Mouse (Mus musculus) neural tube, embryonic 11.5 days (tissue): ENCODE results near the gene Hoxc6. TPM values are rescaled to one million over a fixed set of nuclear protein-coding genes. Genes with fewer than 3 reads are reported as not detected.

Experiments
- ATAC-seq: fragments of 200-750 bp; cut with Nextera tagmentation; 2 replicates; pipeline ENCODE4 v1.8.0; 2017; ENCODE audit warnings: moderate number of reproducible peaks, mild to moderate bottlenecking, moderate TSS enrichment, moderate library complexity; ENCODE audit not compliant: insufficient read depth, low FRiP score, low TSS enrichment
- DNase-seq: peaks from one replicate; pipeline ENCODE4 v3.0.0-alpha.2; 2015; ENCODE audit warnings: low spot score
- H3K27ac ChIP-seq: fragments of 300-500 bp; sonication (generic); 2 replicates; pipeline ENCODE4 v1.5.1; 2014; ENCODE audit warnings: low read depth, mild to moderate bottlenecking, low read length
- H3K27me3 ChIP-seq: fragments of 300-500 bp; sonication (generic); 2 replicates; pipeline ENCODE4 v1.6.1; 2014; ENCODE audit warnings: mild to moderate bottlenecking, low read length, mixed read lengths; ENCODE audit not compliant: control insufficient read depth, insufficient read depth
- H3K36me3 ChIP-seq: fragments of 300-500 bp; sonication (generic); 2 replicates; pipeline ENCODE4 v1.6.1; 2014; ENCODE audit warnings: mild to moderate bottlenecking, low read length, moderate library complexity, mixed read lengths; ENCODE audit not compliant: control insufficient read depth, insufficient read depth
- H3K4me1 ChIP-seq: fragments of 300-500 bp; sonication (generic); 2 replicates; pipeline ENCODE4 v1.6.1; 2014; ENCODE audit warnings: low read length, mixed read lengths; ENCODE audit not compliant: control insufficient read depth, insufficient read depth
- H3K4me2 ChIP-seq: fragments of 300-500 bp; sonication (generic); 2 replicates; pipeline ENCODE4 v1.6.1; 2014; ENCODE audit warnings: low read depth, mild to moderate bottlenecking, moderate library complexity
- H3K4me3 ChIP-seq: fragments of 300-500 bp; sonication (generic); 2 replicates; pipeline ENCODE4 v1.5.1; 2014; ENCODE audit warnings: low read depth, low read length
- H3K9ac ChIP-seq: fragments of 300-500 bp; sonication (generic); 2 replicates; pipeline ENCODE4 v1.6.1; 2014; ENCODE audit warnings: mild to moderate bottlenecking, low read length
- H3K9me3 ChIP-seq: fragments of 300-500 bp; sonication (generic); 2 replicates; pipeline ENCODE4 v1.6.1; 2016; ENCODE audit warnings: low read length; ENCODE audit not compliant: control insufficient read depth
- WGBS: fragments of 180-500 bp; shearing (Covaris S2); extraction: QIAGEN DNeasy Blood & Tissue Kit; methylation state at CpG from one replicate; pipeline ENCODE4 v1.1.7; 2014; 5-methylcytosine and 5-hydroxymethylcytosine counted together
- polyA plus RNA-seq: library from polyadenylated mRNA; unstranded; fragments of >200 nt; fragmentation: Nextera tagmentation; extraction: Ambion mirVana; gene quantifications from 2 replicates; pipeline ENCODE4 v1.2.1, GENCODE M21; 2014

Hoxc6 gene
- polyA plus RNA-seq, 1 experiment from 2014 or later, result 95.9 TPM

GRCm38 (mm10) chr15:103009265-103010111 is 11.4 kb downstream of the Hoxc6 start:
- peak overlapping the region; percentile 99 for H3K4me2 ChIP-seq
- H3K9ac ChIP-seq, result peak overlapping the region; percentile 95
- under 1% methylated on average over 27 of the region's 27 CpGs for WGBS
- peak overlapping the region; percentile 62 for H3K4me3 ChIP-seq
- H3K27ac ChIP-seq, result peak overlapping the region; percentile 97
- peaks cover 59% of the 10 kb centered on the region for H3K4me1 ChIP-seq
- H3K27me3 ChIP-seq, result no peaks in the 10 kb centered on the region
- H3K36me3 ChIP-seq, result no peaks in the 10 kb centered on the region; the same call in 1 of the 2 replicates
- DNase-seq, result peak; percentile 59
- no peaks in the 10 kb centered on the region for H3K9me3 ChIP-seq
- ATAC-seq, result no peak

GRCm38 (mm10) chr15:103010112-103010846 is 12.2 kb downstream of the Hoxc6 start:
- Histone ChIP-seq H3K27ac (peak overlapping the region; percentile 97), H3K4me2 (peak overlapping the region; percentile 99), H3K9ac (peak overlapping the region; percentile 95), H3K9me3 (no peaks in the 10 kb centered on the region), H3K27me3 (no peaks in the 10 kb centered on the region), H3K4me3 (peak overlapping the region; percentile 62), H3K36me3 (no peaks in the 10 kb centered on the region; the same call in 1 of the 2 replicates), H3K4me1 (peaks cover 57% of the 10 kb centered on the region)
- peak; percentile 56 for DNase-seq
- no peak for ATAC-seq
- WGBS, result under 1% methylated on average over 31 of the region's 31 CpGs

DNA sequence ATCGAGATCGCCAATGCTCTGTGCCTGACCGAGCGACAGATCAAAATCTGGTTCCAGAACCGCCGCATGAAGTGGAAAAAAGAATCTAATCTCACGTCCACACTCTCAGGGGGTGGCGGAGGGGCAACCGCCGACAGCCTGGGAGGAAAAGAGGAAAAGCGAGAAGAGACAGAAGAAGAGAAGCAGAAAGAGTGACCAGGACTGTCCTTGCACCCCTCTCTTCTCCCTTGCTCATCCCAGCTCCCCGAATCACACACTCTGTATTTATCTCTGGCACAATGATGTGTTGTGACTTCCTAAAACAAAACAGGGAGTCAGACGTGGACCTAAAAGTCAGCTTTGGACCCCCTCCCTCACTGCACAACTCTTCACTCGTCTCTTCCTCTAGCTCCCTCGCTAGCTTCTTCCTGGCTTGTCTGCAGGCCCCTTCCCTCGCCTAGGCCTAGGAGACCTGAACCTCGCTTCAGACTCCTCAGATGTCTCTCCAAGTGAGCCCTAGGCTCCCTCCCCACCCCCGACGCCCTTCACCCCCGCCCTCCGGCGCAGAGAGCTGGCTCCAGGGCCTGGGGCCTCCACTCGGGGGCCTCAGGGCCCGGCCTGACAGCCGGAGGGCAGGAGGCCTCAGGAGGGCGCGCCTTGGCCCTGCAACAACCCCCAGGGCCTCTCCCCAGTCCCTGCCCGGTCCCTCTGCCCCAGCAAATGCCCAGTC is 12.9 kb downstream of the Hoxc6 start:
- Histone ChIP-seq H3K9ac (peak overlapping the region; percentile 95), H3K27ac (peak overlapping the region; percentile 97), H3K9me3 (no peaks in the 10 kb centered on the region), H3K36me3 (no peaks in the 10 kb centered on the region; the same call in 1 of the 2 replicates), H3K4me2 (peak overlapping the region; percentile 99), H3K27me3 (no peaks in the 10 kb centered on the region), H3K4me1 (peaks cover 54% of the 10 kb centered on the region), H3K4me3 (peak overlapping the region; percentile 62)
- DNase-seq (no peak), ATAC-seq (no peak)
- WGBS, result under 1% methylated on average over 28 of the region's 28 CpGs

- Histone ChIP-seq H3K9me3 (no peaks in the 10 kb centered on the region), H3K36me3 (no peaks in the 10 kb centered on the region; the same call in 1 of the 2 replicates), H3K4me3 (peak overlapping the region; percentile 62), H3K4me2 (peak overlapping the region; percentile 99), H3K27ac (peak overlapping the region; percentile 99), H3K27me3 (no peaks in the 10 kb centered on the region), H3K9ac (peak overlapping the region; percentile 95), H3K4me1 (peaks cover 53% of the 10 kb centered on the region)
- whole genome bisulfite sequencing, result 2% methylated on average over 26 of the region's 26 CpGs
- ATAC-seq, result no peak
- DNase-seq, result peak; percentile 59
Observed at GRCm38 (mm10) chr15:103011928-103012486, 13.9 kb downstream of the Hoxc6 start.

GRCm38 (mm10) chr15:103013238-103013984 is 15.4 kb downstream of the Hoxc6 start:
- Histone ChIP-seq H3K4me3 (peak overlapping the region; percentile 61), H3K27me3 (no peaks in the 10 kb centered on the region), H3K4me1 (peaks cover 52% of the 10 kb centered on the region), H3K4me2 (peak overlapping the region; percentile 99), H3K27ac (peak overlapping the region; percentile 99), H3K9me3 (no peaks in the 10 kb centered on the region), H3K36me3 (no peaks in the 10 kb centered on the region; the same call in 1 of the 2 replicates), H3K9ac (peak overlapping the region; percentile 95)
- DNase-seq (peak; percentile 84), ATAC-seq (no peak)
- 4% methylated on average over 17 of the region's 17 CpGs for WGBS

DNA sequence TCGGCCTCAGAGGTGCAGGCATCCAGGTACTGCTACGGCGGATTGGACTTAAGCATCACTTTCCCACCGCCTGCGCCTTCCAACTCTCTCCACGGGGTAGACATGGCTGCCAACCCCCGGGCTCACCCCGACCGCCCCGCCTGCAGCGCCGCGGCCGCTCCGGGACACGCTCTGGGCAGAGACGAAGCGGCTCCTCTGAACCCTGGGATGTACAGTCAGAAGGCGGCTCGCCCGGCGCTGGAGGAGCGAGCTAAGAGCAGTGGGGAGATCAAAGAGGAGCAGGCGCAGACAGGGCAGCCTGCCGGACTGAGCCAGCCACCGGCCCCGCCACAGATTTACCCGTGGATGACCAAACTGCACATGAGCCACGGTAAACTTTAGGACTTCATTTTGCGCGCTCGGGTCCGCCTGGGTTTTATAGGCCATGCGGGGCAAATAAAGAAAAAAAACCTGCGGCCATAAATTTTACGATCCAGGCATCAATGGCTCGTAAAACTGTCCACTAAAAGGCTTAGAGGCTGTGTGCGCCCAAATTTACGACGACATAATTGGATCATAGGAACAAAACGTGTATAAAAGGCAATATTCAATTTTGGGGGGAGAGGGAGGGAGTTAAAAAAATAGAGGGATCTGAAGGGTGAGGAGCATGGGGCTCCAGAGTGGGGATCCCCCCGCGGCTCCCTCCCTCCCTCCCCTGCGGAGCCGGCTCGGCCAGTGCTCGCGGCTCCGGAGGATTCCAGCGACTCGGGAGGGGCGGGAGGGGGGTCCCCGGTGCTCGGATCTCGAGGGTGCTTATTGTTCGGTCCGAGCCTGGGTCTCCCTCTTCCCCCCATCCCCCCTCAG is 16.3 kb downstream of the Hoxc6 start:
- Histone ChIP-seq H3K9me3 (no peaks in the 10 kb centered on the region), H3K36me3 (no peaks in the 10 kb centered on the region; the same call in 1 of the 2 replicates), H3K4me3 (peak overlapping the region; percentile 61), H3K9ac (peak overlapping the region; percentile 90), H3K4me1 (peaks cover 57% of the 10 kb centered on the region), H3K27ac (peak overlapping the region; percentile 99), H3K27me3 (no peaks in the 10 kb centered on the region), H3K4me2 (peak overlapping the region; percentile 99)
- ATAC-seq, result peak; percentile 77
- WGBS, result under 1% methylated on average over 49 of the region's 57 CpGs
- peak; percentile 85 for DNase-seq

- Histone ChIP-seq H3K27me3 (no peaks in the 10 kb centered on the region), H3K9ac (peak overlapping the region; percentile 90), H3K4me1 (peaks cover 64% of the 10 kb centered on the region), H3K4me2 (peak overlapping the region; percentile 99), H3K27ac (peak overlapping the region; percentile 99), H3K36me3 (no peaks in the 10 kb centered on the region; the same call in 1 of the 2 replicates), H3K9me3 (no peaks in the 10 kb centered on the region), H3K4me3 (peak overlapping the region; percentile 61)
- no peak for DNase-seq
- ATAC-seq, result no peak; the same call in 1 of the 2 replicates
- WGBS, result under 1% methylated on average over 28 of the region's 28 CpGs
Observed at GRCm38 (mm10) chr15:103015009-103015399, 16.9 kb downstream of the Hoxc6 start.
